Mouse (Mus musculus): ENCODE data around the gene Ndufs7. TPM values are rescaled to one million over a fixed set of nuclear protein-coding genes. Genes with fewer than 3 reads are reported as not detected.
A peak's percentile ranks its signal among the peaks of the same experiment; 100 is the strongest.

Gene Ndufs7
- total and polyA plus RNA-seq, 3 experiments = 154 to 282 (median 222) TPM

DNA sequence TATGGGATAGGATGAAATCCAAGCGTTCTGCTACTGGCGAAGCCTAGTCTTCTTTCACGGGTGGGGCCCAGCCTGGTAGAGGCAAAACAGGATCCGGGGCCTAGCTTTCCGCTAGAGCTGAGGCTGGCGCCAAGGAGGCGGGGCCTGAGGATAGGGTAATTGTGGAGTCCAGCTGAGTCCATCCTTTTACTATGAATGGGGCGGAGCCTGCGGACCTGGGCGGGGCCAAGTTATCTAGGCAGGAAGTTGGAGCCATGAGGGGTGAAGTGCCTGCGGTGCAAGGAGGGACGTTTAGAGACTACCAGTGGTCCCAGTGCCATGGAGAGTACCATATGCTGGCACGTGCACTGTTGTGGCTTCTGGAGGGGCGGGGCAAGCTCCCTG, 12.7 kb downstream of the Ndufs7 start:
- Histone ChIP-seq H3K9ac (ENCODE audit: insufficient read depth, low read depth) (peak overlapping the region; percentile 80), H3K9me3 (replicated peaks; ENCODE audit: low read length) (no peaks in the 10 kb centered on the region), H3K4me2 (ENCODE audit: insufficient read depth, low read depth, poor library complexity, severe bottlenecking) (peak overlapping the region; percentile 48), H3K36me3 (replicated peaks in 1 of 2; ENCODE audit: control insufficient read depth in 1 of 2, insufficient read depth in 1 of 2, low read length in 1 of 2) (peaks cover 25 to 32% of the 10 kb centered on the region in 2 experiments), H3K27ac (ENCODE audit: insufficient read depth, low read depth) (peak overlapping the region; percentile 67), H3K4me1 (ENCODE audit: control insufficient read depth in 1 of 2, insufficient read depth in 2 of 2) (peaks cover 7 to 31% of the 10 kb centered on the region in 2 experiments), H3K79me2 (replicated peaks; ENCODE audit: control insufficient read depth, extremely low read depth, insufficient read depth, poor library complexity, severe bottlenecking) (peaks cover 17% of the 10 kb centered on the region), H3K27me3 (replicated peaks) (no peaks in the 10 kb centered on the region), H3K4me3 (replicated peaks in 1 of 3; ENCODE audit: low read depth in 2 of 3, low read length in 2 of 3, poor library complexity in 1 of 3) (peak overlapping the region; percentile 60 to 73 (median 68))
- peak; percentile 99 for DNase-seq (ENCODE audit: extremely low read depth)
- TF ChIP-seq MXI1 (IDR thresholded peaks at IDR 0.05; ENCODE audit: low read depth, low read length) (peak; percentile 78; the same call in 1 of the 2 replicates), ETS1 (conservative IDR thresholded peaks at IDR 0.05; ENCODE audit: low read depth, low read length) (no peak), EP300 (IDR thresholded peaks at IDR 0.05; ENCODE audit: low read length) (no peak), TCF12 (IDR thresholded peaks at IDR 0.05; ENCODE audit: low read depth, low read length) (peak; percentile 75; the same call in 1 of the 2 replicates), RAD21 (IDR thresholded peaks at IDR 0.05; ENCODE audit: low read depth, low read length) (no peak), ZKSCAN1 (IDR thresholded peaks at IDR 0.05; ENCODE audit: borderline replicate concordance, low read depth, low read length) (no peak), HCFC1 (IDR thresholded peaks at IDR 0.05; ENCODE audit: low read depth, low read length) (no peak; the same call in 1 of the 2 replicates), MAFK (IDR thresholded peaks at IDR 0.05; ENCODE audit: insufficient replicate concordance, low read length) (no peak), SIN3A (IDR thresholded peaks at IDR 0.05; ENCODE audit: low read length) (no peak), MAX (IDR thresholded peaks at IDR 0.05; ENCODE audit: low read length) (peak; percentile 78), JUND (conservative IDR thresholded peaks at IDR 0.05; ENCODE audit: low read depth, low read length) (no peak), NRF1 (IDR thresholded peaks at IDR 0.05; ENCODE audit: low read depth, low read length) (no peak), SMC3 (IDR thresholded peaks at IDR 0.05; ENCODE audit: low read depth, low read length) (no peak), TBP (conservative IDR thresholded peaks at IDR 0.05; ENCODE audit: low read depth, low read length) (peak; percentile 65; the same call in 1 of the 2 replicates), ZNF384 (IDR thresholded peaks at IDR 0.05; ENCODE audit: low read depth, low read length) (no peak), PAX5 (IDR thresholded peaks at IDR 0.05; ENCODE audit: low read length) (no peak), CHD1 (IDR thresholded peaks at IDR 0.05; ENCODE audit: low read depth, low read length) (no peak), NELFE (IDR thresholded peaks at IDR 0.05; ENCODE audit: low read depth, low read length) (peak; percentile 76), UBTF (IDR thresholded peaks at IDR 0.05; ENCODE audit: low read depth, low read length) (no peak), USF2 (conservative IDR thresholded peaks at IDR 0.05; ENCODE audit: low read depth, low read length) (no peak), MYC (IDR thresholded peaks at IDR 0.05; ENCODE audit: low read depth, low read length) (peak; percentile 91), GABPA (IDR thresholded peaks at IDR 0.05; ENCODE audit: insufficient replicate concordance, low read depth, low read length) (no peak), BHLHE40 (IDR thresholded peaks at IDR 0.05; ENCODE audit: low read depth, low read length) (peak; percentile 93), CTCF (conservative IDR thresholded peaks at IDR 0.05 in 1 of 2, IDR thresholded peaks at IDR 0.05 in 1 of 2; ENCODE audit: low read depth in 2 of 2, low read length in 2 of 2) (no peak), RCOR1 (conservative IDR thresholded peaks at IDR 0.05; ENCODE audit: low read depth, low read length) (no peak), ELF1 (IDR thresholded peaks at IDR 0.05; ENCODE audit: low read depth, low read length) (peak; percentile 85), IRF4 (IDR thresholded peaks at IDR 0.05; ENCODE audit: low read depth, low read length) (no peak; the same call in 1 of the 2 replicates), E2F4 (IDR thresholded peaks at IDR 0.05; ENCODE audit: insufficient replicate concordance, low read depth, low read length) (0 out of 2 replicates have a peak, but pooled peaks have one; percentile 34), POLR2A (IDR thresholded peaks at IDR 0.05; ENCODE audit: low read depth, low read length) (peak; percentile 85), POLR2AphosphoS2 (IDR thresholded peaks at IDR 0.05; ENCODE audit: low read depth, low read length) (no peak; the same call in 1 of the 2 replicates), USF1 (IDR thresholded peaks at IDR 0.05; ENCODE audit: low read depth, low read length) (no peak), MEF2A (IDR thresholded peaks at IDR 0.05; ENCODE audit: borderline replicate concordance, low read depth, low read length) (no peak), MAZ (IDR thresholded peaks at IDR 0.05; ENCODE audit: low read depth, low read length) (no peak), KAT2A (IDR thresholded peaks at IDR 0.05; ENCODE audit: insufficient replicate concordance, low read length) (no peak), JUN (IDR thresholded peaks at IDR 0.05; ENCODE audit: insufficient read depth, low read depth, low read length) (no peak), CHD2 (IDR thresholded peaks at IDR 0.05; ENCODE audit: low read length) (no peak), ZMIZ1 (IDR thresholded peaks at IDR 0.05; ENCODE audit: low read depth, low read length) (peak; percentile 59; the same call in 1 of the 2 replicates), ZC3H11A (IDR thresholded peaks at IDR 0.05; ENCODE audit: low read depth, low read length) (no peak)
- in situ Hi-C loops (cut with MboI; ENCODE audit: low pct_ligation_motif_present, low pct_unique_long_range_greater_than_20kb, low sequenced_read_pairs) = no loop called here
- dilution Hi-C loops (cut with MboI; ENCODE audit: extremely low pct_ligation_motif_present, extremely low pct_unique_long_range_greater_than_20kb, low sequenced_read_pairs) = no loop called here
